Mouse (Mus musculus): Measurements from ENCODE around the gene Gm47959.
A peak's percentile ranks its signal among the peaks of the same experiment; 100 is the strongest.

The Gm47959 gene

GRCm38 (mm10) chr1:83034509-83034908 lies 34.2 kb downstream of the Gm47959 start:
- no peak for DNase-seq

- DNase-seq, result no peak
Measured at GRCm38 (mm10) chr1:83036892-83037667, 36.7 kb downstream of the Gm47959 start.

GRCm38 (mm10) chr1:83038109-83038672 lies 37.8 kb downstream of the Gm47959 start, which contains the start of gene Slc19a3:
Gene Slc19a3, minus strand, starts transcription at chr1:83038448.
- peak; percentile 11 for DNase-seq

GRCm38 (mm10) chr1:83039080-83039479 lies 38.7 kb downstream of the Gm47959 start:
- DNase-seq, result no peak

- DNase-seq, result no peak
Measured at GRCm38 (mm10) chr1:83042380-83042779, 42.0 kb downstream of the Gm47959 start, which contains the start of gene Krtap28-10. Gene Krtap28-10, minus strand, starts transcription at chr1:83042480.

GRCm38 (mm10) chr1:83044882-83045427 lies 44.6 kb downstream of the Gm47959 start, which contains the start of gene Gm47969:
Gene Gm47969, plus strand, starts transcription at chr1:83044932.
- DNase-seq, result no peak
